Mouse (Mus musculus): ENCODE measurements around the gene Fras1. TPM values are rescaled to one million over a fixed set of nuclear protein-coding genes. Genes with fewer than 3 reads are reported as not detected.
A peak's percentile ranks its signal among the peaks of the same experiment; 100 is the strongest.

Fras1 gene
- total and polyA plus RNA-seq, 2 experiments = 0.75 to 1.1 TPM

GRCm38 (mm10) chr5:96616954-96617646, 243.3 kb downstream of the Fras1 start:
- Histone ChIP-seq H3K79me2 (ENCODE audit: control insufficient read depth, insufficient read depth, low read length) (no peaks in the 10 kb centered on the region), H3K9ac (ENCODE audit: low read depth, low read length) (no peak overlapping the region), H3K36me3 (ENCODE audit: control insufficient read depth, insufficient read depth, low read length) (no peaks in the 10 kb centered on the region), H3K27me3 (ENCODE audit: control insufficient read depth, insufficient read depth, low read length) (no peaks in the 10 kb centered on the region), H3K4me3 (ENCODE audit: insufficient read depth, low read depth, low read length) (no peak overlapping the region), H3K27ac (replicated peaks; ENCODE audit: insufficient read depth, low read depth, low read length) (no peak overlapping the region), H3K4me1 (ENCODE audit: control insufficient read depth, insufficient read depth, low read length) (no peaks in the 10 kb centered on the region)
- no peak for DNase-seq (ENCODE audit: extremely low read depth, low read depth, low spot score)
- WGBS = 74% methylated on average over 6 of the region's 6 CpGs
- TF ChIP-seq CTCF (IDR thresholded peaks at IDR 0.05; ENCODE audit: low read depth, low read length) (no peak), POLR2A (IDR thresholded peaks at IDR 0.05; ENCODE audit: extremely low read depth, insufficient read depth, low read length) (no peak)

GRCm38 (mm10) chr5:96618008-96618407, 244.3 kb downstream of the Fras1 start:
- H3K36me3 ChIP-seq (ENCODE audit: control insufficient read depth, insufficient read depth, low read length) = no peaks in the 10 kb centered on the region
- no peak overlapping the region for H3K4me3 ChIP-seq (ENCODE audit: insufficient read depth, low read depth, low read length)
- no peaks in the 10 kb centered on the region for H3K79me2 ChIP-seq (ENCODE audit: control insufficient read depth, insufficient read depth, low read length)
- 60% methylated on average over 2 of the region's 2 CpGs for WGBS
- no peak overlapping the region for H3K27ac ChIP-seq (replicated peaks; ENCODE audit: insufficient read depth, low read depth, low read length)
- H3K4me1 ChIP-seq (ENCODE audit: control insufficient read depth, insufficient read depth, low read length) = no peaks in the 10 kb centered on the region
- no peak for DNase-seq (ENCODE audit: extremely low read depth, low read depth, low spot score)
- no peaks in the 10 kb centered on the region for H3K27me3 ChIP-seq (ENCODE audit: control insufficient read depth, insufficient read depth, low read length)
- no peak overlapping the region for H3K9ac ChIP-seq (ENCODE audit: low read depth, low read length)
- TF ChIP-seq CTCF (IDR thresholded peaks at IDR 0.05; ENCODE audit: low read depth, low read length) (no peak), POLR2A (IDR thresholded peaks at IDR 0.05; ENCODE audit: extremely low read depth, insufficient read depth, low read length) (no peak)

- 35% methylated on average over 2 of the region's 2 CpGs for WGBS
- Histone ChIP-seq H3K9ac (ENCODE audit: low read depth, low read length) (no peak overlapping the region), H3K27me3 (ENCODE audit: control insufficient read depth, insufficient read depth, low read length) (no peaks in the 10 kb centered on the region), H3K27ac (replicated peaks; ENCODE audit: insufficient read depth, low read depth, low read length) (no peak overlapping the region), H3K4me3 (ENCODE audit: insufficient read depth, low read depth, low read length) (no peak overlapping the region), H3K79me2 (ENCODE audit: control insufficient read depth, insufficient read depth, low read length) (no peaks in the 10 kb centered on the region), H3K4me1 (ENCODE audit: control insufficient read depth, insufficient read depth, low read length) (no peaks in the 10 kb centered on the region), H3K36me3 (ENCODE audit: control insufficient read depth, insufficient read depth, low read length) (no peaks in the 10 kb centered on the region)
- peak; percentile 75 for DNase-seq (ENCODE audit: extremely low read depth, low read depth, low spot score)
- TF ChIP-seq CTCF (IDR thresholded peaks at IDR 0.05; ENCODE audit: low read depth, low read length) = no peak
- no peak for TF ChIP-seq POLR2A (IDR thresholded peaks at IDR 0.05; ENCODE audit: extremely low read depth, insufficient read depth, low read length)
These were observed 246.5 kb downstream of the Fras1 start for GRCm38 (mm10) chr5:96620209-96620608.

GRCm38 (mm10) chr5:96620618-96621017, 246.9 kb downstream of the Fras1 start:
- Histone ChIP-seq H3K9ac (ENCODE audit: low read depth, low read length) (no peak overlapping the region), H3K4me3 (ENCODE audit: insufficient read depth, low read depth, low read length) (no peak overlapping the region), H3K4me1 (ENCODE audit: control insufficient read depth, insufficient read depth, low read length) (no peaks in the 10 kb centered on the region), H3K27me3 (ENCODE audit: control insufficient read depth, insufficient read depth, low read length) (no peaks in the 10 kb centered on the region), H3K36me3 (ENCODE audit: control insufficient read depth, insufficient read depth, low read length) (no peaks in the 10 kb centered on the region), H3K79me2 (ENCODE audit: control insufficient read depth, insufficient read depth, low read length) (no peaks in the 10 kb centered on the region), H3K27ac (replicated peaks; ENCODE audit: insufficient read depth, low read depth, low read length) (no peak overlapping the region)
- 85% methylated on average over 5 of the region's 5 CpGs for WGBS
- TF ChIP-seq CTCF (IDR thresholded peaks at IDR 0.05; ENCODE audit: low read depth, low read length) = no peak
- TF ChIP-seq POLR2A (IDR thresholded peaks at IDR 0.05; ENCODE audit: extremely low read depth, insufficient read depth, low read length) = no peak
- DNase-seq (ENCODE audit: extremely low read depth, low read depth, low spot score) = no peak

DNA sequence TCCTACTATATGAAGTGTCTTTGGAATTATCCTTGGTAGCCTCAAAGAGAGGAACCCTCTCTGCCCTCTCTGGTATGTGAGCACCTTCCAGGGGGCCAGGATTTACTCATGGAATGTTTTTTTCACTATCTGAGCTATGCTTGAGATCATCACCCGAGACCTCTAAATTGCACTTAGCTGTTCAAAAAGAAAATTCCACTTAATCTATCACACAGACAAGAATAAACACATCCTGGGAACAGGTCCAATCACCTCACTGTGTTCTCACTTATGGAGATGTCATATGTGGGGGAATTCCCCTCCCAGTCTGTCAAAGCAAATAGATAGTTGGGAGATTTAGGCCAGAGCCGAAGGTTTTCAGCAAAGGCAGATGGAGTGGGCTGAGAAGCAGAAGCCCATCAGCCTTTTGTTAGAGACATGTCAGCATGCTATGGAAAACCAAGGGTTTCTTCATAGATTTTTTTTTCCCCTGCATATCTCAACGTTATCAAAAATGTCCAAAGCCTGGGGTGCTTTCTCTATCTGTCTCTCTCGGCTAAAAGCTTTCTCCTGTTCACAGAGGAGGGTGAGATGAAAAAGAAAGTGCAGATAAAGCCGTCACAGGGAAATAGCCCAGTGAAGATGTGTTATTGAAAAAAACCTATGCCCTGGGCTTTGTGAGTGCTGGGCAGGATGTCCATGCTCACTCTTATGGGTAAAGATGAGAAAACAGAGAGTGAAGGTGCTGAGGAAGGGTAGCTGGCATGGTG, 249.0 kb downstream of the Fras1 start:
- Histone ChIP-seq H3K79me2 (ENCODE audit: control insufficient read depth, insufficient read depth, low read length) (no peaks in the 10 kb centered on the region), H3K4me3 (ENCODE audit: insufficient read depth, low read depth, low read length) (no peak overlapping the region), H3K9ac (ENCODE audit: low read depth, low read length) (no peak overlapping the region), H3K36me3 (ENCODE audit: control insufficient read depth, insufficient read depth, low read length) (no peaks in the 10 kb centered on the region), H3K27me3 (ENCODE audit: control insufficient read depth, insufficient read depth, low read length) (no peaks in the 10 kb centered on the region), H3K27ac (replicated peaks; ENCODE audit: insufficient read depth, low read depth, low read length) (no peak overlapping the region), H3K4me1 (ENCODE audit: control insufficient read depth, insufficient read depth, low read length) (no peaks in the 10 kb centered on the region)
- DNase-seq (ENCODE audit: extremely low read depth, low read depth, low spot score) = no peak
- TF ChIP-seq CTCF (IDR thresholded peaks at IDR 0.05; ENCODE audit: low read depth, low read length) (no peak), POLR2A (IDR thresholded peaks at IDR 0.05; ENCODE audit: extremely low read depth, insufficient read depth, low read length) (no peak)
- WGBS = 54% methylated on average over 5 of the region's 5 CpGs

GRCm38 (mm10) chr5:96629851-96630250, 256.1 kb downstream of the Fras1 start:
- H3K79me2 ChIP-seq (ENCODE audit: control insufficient read depth, insufficient read depth, low read length) = no peaks in the 10 kb centered on the region
- TF ChIP-seq CTCF (IDR thresholded peaks at IDR 0.05; ENCODE audit: low read depth, low read length) = no peak
- TF ChIP-seq POLR2A (IDR thresholded peaks at IDR 0.05; ENCODE audit: extremely low read depth, insufficient read depth, low read length) = no peak
- no peak overlapping the region for H3K9ac ChIP-seq (ENCODE audit: low read depth, low read length)
- no peak overlapping the region for H3K27ac ChIP-seq (replicated peaks; ENCODE audit: insufficient read depth, low read depth, low read length)
- 88% methylated on average over 8 of the region's 8 CpGs for WGBS
- DNase-seq (ENCODE audit: extremely low read depth, low read depth, low spot score) = no peak
- no peaks in the 10 kb centered on the region for H3K4me1 ChIP-seq (ENCODE audit: control insufficient read depth, insufficient read depth, low read length)
- no peak overlapping the region for H3K4me3 ChIP-seq (ENCODE audit: insufficient read depth, low read depth, low read length)
- no peaks in the 10 kb centered on the region for H3K36me3 ChIP-seq (ENCODE audit: control insufficient read depth, insufficient read depth, low read length)
- H3K27me3 ChIP-seq (ENCODE audit: control insufficient read depth, insufficient read depth, low read length) = no peaks in the 10 kb centered on the region
